26 mouse cellular contexts compared by ENCODE assay signal in the genomic region with DNA sequence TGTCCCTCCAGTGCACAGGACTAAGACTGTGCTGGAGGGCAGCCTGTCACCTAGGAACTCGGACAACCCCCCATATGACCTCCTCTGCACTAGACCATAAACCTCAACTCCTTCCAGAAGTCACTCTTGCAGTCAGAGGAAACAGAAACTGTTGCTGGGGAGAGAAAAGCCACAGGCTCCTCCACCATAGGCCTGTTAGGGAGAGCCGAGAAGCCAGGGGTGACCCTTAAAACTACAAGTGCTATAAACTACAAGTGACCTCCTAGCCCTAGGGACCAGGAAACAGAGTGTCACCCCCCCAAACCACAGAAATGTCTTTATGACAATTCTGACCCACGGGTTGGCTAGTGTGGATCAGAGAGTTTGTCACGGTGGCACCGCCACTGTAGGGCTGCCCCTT.
A peak's percentile ranks its signal among the peaks of the same experiment; 100 is the strongest.
DNase-seq lines count a peak whose midpoint lies in the region; ATAC-seq lines count a peak whose summit lies in the region.
"Had no signal": no experiment of that assay in that cellular context is flagged by ENCODE, and none has a peak within 500 bp of the region (broad histone marks: within the 10 kb centered on the region; RNA-seq: fewer than 3 reads in every experiment).

No protein-coding gene starts in this region.

- ATAC-seq in megakaryocyte, adult 5-6 weeks (ENCODE audit: poor library complexity, severe bottlenecking): 0 out of 2 replicates have a peak, but pooled peaks have one; percentile 21
- ATAC-seq: forebrain, embryonic 14.5 days; liver, embryonic 12.5 days; liver, postnatal 0 days; midbrain, embryonic 15.5 days had no signal

- no peaks in the 10 kb centered on the region for H3K27me3 ChIP-seq in forebrain, embryonic 10.5 days (ENCODE audit: poor library complexity, severe bottlenecking)
- H3K27me3 ChIP-seq: embryonic facial prominence, embryonic 15.5 days; hindbrain, embryonic 15.5 days; kidney, embryonic 15.5 days; midbrain, embryonic 15.5 days; neural tube, embryonic 12.5 days had no signal

- H3K9me3 ChIP-seq in forebrain, embryonic 10.5 days: peaks cover 20% of the 10 kb centered on the region
- H3K9me3 ChIP-seq: hindbrain, embryonic 15.5 days; liver, embryonic 12.5 days; midbrain, embryonic 15.5 days had no signal

- H3K27ac ChIP-seq in forebrain, embryonic 10.5 days: no peak overlapping the region
- H3K27ac ChIP-seq: embryonic facial prominence, embryonic 10.5 days; embryonic facial prominence, embryonic 15.5 days; heart, embryonic 10.5 days; heart, embryonic 15.5 days; hindbrain, embryonic 15.5 days; kidney, embryonic 15.5 days; liver, embryonic 12.5 days; midbrain, embryonic 15.5 days; neural tube, embryonic 12.5 days had no signal

- peak; percentile 14 for DNase-seq in thymus, postnatal 25 days
- no peak for DNase-seq in thymus, postnatal 0 days (ENCODE audit: low spot score)
- DNase-seq in c-Kit-positive CD71-negative TER-119-negative erythroid progenitor cells, embryonic 14.5 days (ENCODE audit: low read depth): peak; percentile 20
- DNase-seq in cerebellum, postnatal 4 days (ENCODE audit: low spot score in 2 of 2): no peak
- no peak for DNase-seq in heart, postnatal 4 days
- no peak for DNase-seq in forebrain, embryonic 10.5 days (ENCODE audit: extremely low spot score, low spot score)
- DNase-seq: adrenal gland, postnatal 14 days; cerebellum, adult 11-12 months; cerebellum, postnatal 10 days; gastrocnemius, postnatal 14 days; kidney, adult 18-20 months; kidney, postnatal 4 days; liver, postnatal 0 days; lung, postnatal 36 days had no signal

- peaks cover 11% of the 10 kb centered on the region; the same call in 1 of the 2 replicates for H3K4me1 ChIP-seq in forebrain, embryonic 10.5 days
- H3K4me1 ChIP-seq: liver, embryonic 12.5 days; neural tube, embryonic 12.5 days had no signal

- H3K4me3 ChIP-seq in forebrain, embryonic 10.5 days: no peak overlapping the region
- H3K4me3 ChIP-seq: embryonic facial prominence, embryonic 10.5 days; embryonic facial prominence, embryonic 15.5 days; heart, embryonic 10.5 days; heart, embryonic 15.5 days; hindbrain, embryonic 15.5 days; kidney, embryonic 15.5 days; liver, embryonic 12.5 days; midbrain, embryonic 15.5 days; neural tube, embryonic 12.5 days had no signal

- WGBS in forebrain, embryonic 10.5 days: 88% methylated on average over 5 of the region's 5 CpGs

- no peaks in the 10 kb centered on the region for H3K36me3 ChIP-seq in forebrain, embryonic 10.5 days (replicated peaks)
- H3K36me3 ChIP-seq: embryonic facial prominence, embryonic 10.5 days; embryonic facial prominence, embryonic 15.5 days; G1E; heart, embryonic 10.5 days; heart, embryonic 15.5 days; hindbrain, embryonic 15.5 days; kidney, embryonic 15.5 days; liver, embryonic 12.5 days; midbrain, embryonic 15.5 days; neural tube, embryonic 12.5 days had no signal

Comparison
In these comparisons a context has a peak if more than half of its experiments do, and no peak if none do; other contexts are left out.
1. DNase-seq: peak in thymus, postnatal 25 days (single experiment) and c-Kit-positive CD71-negative TER-119-negative erythroid progenitor cells, embryonic 14.5 days (single experiment); none in thymus, postnatal 0 days (single experiment), cerebellum, postnatal 4 days (0 of 2), heart, postnatal 4 days (single experiment) and forebrain, embryonic 10.5 days (single experiment).